Mouse (Mus musculus): Measurements from ENCODE around the gene Rec114.

- TF ChIP-seq CTCF (IDR thresholded peaks at IDR 0.05; ENCODE audit: borderline replicate concordance, extremely low read depth, insufficient read depth, insufficient read length), result no peak
- no peak for TF ChIP-seq POLR2A (IDR thresholded peaks at IDR 0.05; ENCODE audit: borderline replicate concordance, extremely low read depth, insufficient read depth, insufficient read length, poor library complexity, severe bottlenecking)
Measured at GRCm38 (mm10) chr9:58748142-58748541, 4.4 kb upstream of the Rec114 start.
